Mouse (Mus musculus) G1E (cell line): ENCODE results near the gene Nrde2.

Experiments used
- CTCF ChIP-seq: IDR thresholded peaks from 2 replicates; pipeline ENCODE4 v1.5.1; 2012; ENCODE audit warnings: low read depth, low read length, inconsistent platforms, mixed read lengths
- GATA1 ChIP-seq: IDR thresholded peaks from 2 replicates; pipeline ENCODE4 v1.6.1; 2012; ENCODE audit warnings: borderline replicate concordance, low read length, inconsistent platforms, mixed read lengths
- POLR2AphosphoS5 ChIP-seq: IDR thresholded peaks from 2 replicates; pipeline ENCODE4 v1.6.1; 2012; ENCODE audit warnings: low read depth, low read length, inconsistent platforms; ENCODE audit not compliant: insufficient replicate concordance
- TAL1 ChIP-seq: conservative IDR thresholded peaks from 2 replicates; pipeline ENCODE4 v1.6.1; 2012; ENCODE audit warnings: low read depth, low read length, inconsistent platforms, mixed read lengths

DNA sequence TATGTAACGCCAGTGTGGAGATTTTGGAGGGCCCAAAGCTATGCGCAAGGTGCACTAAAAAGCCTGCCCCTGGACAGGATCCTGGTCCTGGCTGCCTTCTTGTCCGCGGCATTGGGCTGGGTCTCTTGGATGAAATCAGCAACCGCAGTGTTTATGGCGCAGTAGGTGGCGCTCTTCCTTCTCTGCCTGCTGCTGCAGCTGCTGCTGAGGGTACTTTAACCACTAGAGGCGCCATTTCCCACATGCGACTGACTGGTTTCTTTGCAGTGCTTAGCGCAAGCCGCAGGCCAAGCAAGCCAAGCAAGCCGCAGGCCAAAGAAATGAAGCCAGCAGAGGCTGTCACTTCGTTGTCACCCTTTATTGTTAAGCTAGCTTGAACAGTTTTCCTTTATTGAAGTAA, 42.4 kb upstream of the Nrde2 start:
- TF ChIP-seq CTCF: peak; percentile 100
- no peak for TF ChIP-seq TAL1
- no peak for TF ChIP-seq GATA1
- TF ChIP-seq POLR2AphosphoS5: no peak
